Mouse (Mus musculus) kidney, adult 11 months (tissue): ENCODE measurements around the gene Nags.

Source experiments
- DNase-seq: peaks from one replicate; pipeline ENCODE4 v3.0.0; 2022

Nags gene

DNA sequence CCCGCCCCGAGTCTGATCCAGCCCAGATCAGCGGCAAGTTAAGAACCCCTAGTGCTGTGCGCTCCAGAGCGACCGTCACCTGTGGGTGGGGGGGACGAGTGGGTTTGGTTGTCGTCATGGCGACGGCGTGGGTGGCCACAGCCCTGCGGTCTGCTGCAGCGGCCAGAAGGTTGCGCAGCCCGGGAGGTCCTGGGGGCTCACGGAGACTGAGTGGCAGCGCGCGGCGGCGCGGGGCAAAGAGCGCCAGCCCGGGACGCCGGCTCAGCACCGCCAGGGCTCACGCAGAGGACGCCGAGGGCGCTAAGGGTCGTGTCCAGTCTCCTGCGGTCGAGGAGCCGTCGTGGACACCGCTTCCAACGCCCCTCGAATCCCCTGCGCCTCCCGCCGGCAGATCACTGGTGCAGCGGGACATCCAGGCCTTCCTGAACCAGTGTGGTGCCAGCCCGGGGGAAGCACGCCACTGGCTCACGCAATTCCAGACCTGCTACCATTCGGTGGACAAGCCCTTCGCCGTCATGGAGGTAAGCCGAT is at the start of gene Nags:
Gene Nags, plus strand, starts transcription at position 43 of the 531 bp plus-strand sequence.
- no peak for DNase-seq

DNA sequence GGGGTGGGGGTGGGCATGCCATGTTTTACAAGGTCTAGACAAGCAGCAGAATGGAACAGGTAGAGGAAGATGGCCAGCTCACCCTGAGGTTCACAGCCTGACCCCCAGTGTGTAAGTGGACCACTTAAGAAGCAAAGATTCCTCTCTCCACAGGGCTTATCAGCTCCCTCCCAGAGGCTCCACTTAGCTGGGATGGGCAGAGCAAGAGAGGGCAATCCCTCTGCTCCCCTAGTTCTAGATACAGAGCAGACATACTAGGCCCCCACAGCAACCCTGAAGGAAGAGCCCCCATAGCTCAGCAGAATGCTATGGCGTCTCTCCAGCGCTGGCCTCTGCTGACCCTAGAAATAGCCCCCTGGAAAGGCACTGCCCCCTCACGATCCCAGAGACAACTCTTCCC is 49.6 kb upstream of the Nags start:
- DNase-seq, result no peak

DNA sequence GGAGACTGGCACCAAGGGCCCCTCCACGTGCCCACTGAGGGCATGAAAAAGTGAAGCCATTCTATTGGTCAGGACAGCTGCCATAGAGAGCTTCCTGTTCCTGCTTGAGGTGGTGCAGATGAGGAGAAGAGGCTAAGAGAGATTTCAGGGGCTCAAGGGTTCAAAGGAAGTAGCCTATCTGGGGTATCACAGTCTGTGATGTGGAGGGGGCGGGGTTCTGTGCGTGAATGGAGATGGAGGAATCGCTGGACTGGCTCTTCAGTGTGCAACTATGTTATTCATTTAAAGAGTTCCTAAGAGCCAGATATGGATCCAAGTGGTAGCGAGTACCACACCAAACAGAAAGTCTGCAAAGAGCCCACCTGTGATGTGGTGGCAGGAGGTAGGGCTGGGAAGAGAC is 48.9 kb upstream of the Nags start:
- DNase-seq, result no peak

DNA sequence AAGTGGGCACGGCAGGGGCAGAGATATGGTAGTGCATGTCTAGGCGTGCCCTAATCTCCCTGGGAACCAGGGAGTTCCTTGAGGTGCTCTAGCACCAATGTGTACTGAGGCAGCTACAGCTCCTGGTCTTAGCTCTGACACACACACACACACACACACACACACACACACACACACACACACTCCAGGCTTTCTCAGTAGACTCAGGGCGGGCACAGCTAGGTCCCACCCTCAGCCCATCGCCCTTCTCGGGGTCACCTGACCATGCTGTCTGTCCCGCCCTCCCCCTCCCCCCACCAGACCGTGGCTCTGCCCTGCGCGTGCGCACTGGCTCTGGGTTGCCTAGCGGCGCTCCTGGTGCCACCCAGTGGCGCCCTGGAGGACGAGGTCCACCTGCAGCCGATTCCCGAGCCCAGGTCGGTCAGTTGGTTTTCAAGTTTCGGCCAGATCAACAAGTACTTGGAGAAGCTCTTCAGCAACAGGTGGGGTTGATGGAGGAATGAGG is 48.4 kb upstream of the Nags start:
- peak; percentile 72 for DNase-seq

DNA sequence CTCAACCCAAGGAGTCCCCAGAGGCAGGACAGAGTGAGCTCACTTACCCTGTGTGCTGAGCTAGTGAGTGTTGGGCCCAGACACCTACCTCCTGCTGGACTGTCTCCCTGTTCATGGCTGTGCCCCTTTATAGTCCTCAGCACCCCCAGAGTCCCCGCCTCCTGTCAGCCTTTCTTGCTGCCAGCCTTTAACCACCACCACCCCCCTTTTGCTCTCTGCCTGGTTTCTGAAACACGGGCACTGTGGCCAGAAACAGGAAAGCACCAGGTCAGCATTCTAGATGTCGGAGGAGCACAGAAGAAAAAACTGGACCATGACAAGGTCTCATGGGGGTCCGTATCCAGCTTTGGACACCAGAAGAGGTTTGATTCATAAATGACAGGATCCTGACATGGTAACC is 44.1 kb upstream of the Nags start, which contains the start of gene Ppy:
Gene Ppy, minus strand, starts transcription at position 101 of the 400 bp plus-strand sequence.
- DNase-seq, result no peak

GRCm38 (mm10) chr11:102102485-102103258 is 42.6 kb upstream of the Nags start:
- DNase-seq, result no peak

DNA sequence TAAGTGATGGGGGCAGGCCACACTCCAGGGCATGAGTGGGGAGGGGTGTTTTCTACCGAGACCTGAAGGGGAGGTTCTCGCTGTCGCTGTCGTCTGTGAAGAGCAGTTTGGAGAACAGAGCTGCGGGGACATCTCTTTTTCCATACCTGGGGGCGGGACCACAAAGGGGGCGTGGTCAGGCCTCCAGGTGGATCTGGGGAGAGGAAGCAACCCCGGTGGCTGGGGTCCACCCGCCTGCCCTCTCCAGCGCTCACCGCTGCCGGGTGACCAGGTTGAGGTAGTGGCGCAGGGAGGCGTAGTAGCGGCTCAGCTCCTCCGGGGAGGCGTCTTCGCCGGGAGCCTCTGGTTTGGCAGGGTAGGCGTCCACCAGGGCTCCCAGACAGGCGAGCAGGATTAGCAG is 38.4 kb upstream of the Nags start:
- no peak for DNase-seq

DNA sequence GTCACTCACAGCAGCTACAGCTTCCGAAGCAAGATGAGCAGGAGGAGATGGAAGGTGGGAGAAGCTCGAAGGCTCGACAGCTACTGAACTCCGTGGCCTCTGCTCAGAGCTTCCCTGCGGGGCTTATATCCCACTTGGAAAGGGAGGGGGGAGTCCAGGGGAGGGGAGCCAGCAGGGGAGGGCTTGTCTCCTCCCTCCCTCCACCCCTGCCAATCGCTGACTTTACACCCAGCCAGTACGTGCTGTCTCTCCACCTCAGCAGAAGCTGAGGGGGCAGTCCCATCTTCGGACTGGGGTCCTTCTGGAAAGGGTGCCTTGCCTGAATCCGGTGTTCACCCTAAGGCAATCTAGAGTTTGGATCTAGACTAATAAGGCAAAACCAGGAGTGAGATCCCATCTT is 37.6 kb upstream of the Nags start, which contains the start of gene Pyy:
Gene Pyy, minus strand, starts transcription at position 101 of the 400 bp plus-strand sequence.
- no peak for DNase-seq

GRCm38 (mm10) chr11:102111576-102111975 is 33.7 kb upstream of the Nags start:
- DNase-seq, result no peak

GRCm38 (mm10) chr11:102116241-102116640 is 29.1 kb upstream of the Nags start:
- no peak for DNase-seq

GRCm38 (mm10) chr11:102117386-102117785 is 27.9 kb upstream of the Nags start:
- no peak for DNase-seq

GRCm38 (mm10) chr11:102134516-102134915 is 10.8 kb upstream of the Nags start:
- no peak for DNase-seq

DNA sequence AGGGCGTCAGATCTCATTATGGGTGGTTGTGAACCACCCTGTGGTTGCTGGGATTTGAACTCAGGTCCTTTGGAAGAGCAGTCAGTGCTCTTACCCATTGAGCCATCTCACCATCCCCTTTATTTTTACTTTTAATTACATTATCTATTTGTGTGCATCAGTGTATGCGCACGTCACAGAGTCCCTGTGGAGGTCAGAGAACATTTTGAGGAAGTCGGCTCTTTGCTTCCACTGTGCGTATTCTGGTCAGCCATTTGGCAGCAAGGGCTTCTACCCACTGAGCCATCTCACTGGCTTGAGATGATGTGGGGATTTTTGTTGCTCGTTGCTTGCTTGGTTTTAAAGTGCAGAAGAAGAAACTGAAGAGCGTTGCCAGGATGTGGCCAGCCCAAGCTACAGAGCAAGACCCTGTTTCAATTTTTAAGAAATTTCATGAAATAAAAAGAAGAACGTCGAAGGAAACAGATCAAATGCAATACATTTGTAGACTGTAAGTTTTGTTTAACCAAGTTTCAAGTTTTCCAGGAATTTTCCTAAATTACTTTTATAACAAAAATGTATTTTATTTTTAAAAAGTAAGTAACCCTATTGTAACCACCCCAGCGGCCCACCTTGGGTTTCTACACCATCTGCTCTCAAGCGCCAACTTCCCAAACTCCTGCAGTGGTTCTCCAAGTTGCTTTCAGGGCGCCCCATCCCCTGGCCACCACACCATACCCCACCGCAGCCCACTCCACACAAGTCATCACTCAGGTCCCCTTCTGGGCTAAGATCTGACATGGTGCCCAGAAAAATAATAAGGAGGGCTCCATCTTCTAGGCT is 7.5 kb upstream of the Nags start:
- DNase-seq, result no peak

DNA sequence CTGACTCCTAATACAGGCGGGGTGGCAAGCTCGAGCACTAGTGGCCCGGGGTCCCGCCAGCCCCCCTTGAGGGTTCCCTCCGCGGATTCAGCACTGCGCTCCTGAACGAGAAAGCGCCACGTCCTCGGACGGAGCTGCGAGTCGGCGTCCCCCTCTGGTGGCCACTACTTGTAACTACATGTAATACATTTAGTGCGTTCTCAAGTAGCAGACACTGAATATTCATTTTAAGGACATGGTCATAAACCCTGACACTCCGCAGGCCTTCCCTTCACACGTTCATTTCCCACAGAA is 6.9 kb upstream of the Nags start:
- DNase-seq, result peak; percentile 33

DNA sequence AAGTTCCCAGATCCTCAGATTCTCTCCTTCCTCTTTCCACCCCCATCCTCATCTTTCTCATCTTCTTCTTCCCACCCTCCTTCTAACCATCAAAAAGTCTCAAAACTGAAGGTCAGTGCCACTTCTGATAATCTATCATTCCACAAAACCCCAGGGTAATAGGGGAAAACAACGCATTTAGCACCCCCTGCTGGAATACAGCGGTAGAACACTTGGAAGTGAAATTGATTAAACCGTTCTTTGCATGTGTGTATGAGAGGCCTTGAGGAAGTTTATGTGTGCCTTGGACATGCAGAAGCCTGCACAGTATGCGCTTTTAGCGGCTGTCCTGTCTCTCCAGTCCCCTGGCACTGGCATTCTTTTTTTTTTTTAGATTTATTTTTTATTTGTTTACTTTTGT is 4.8 kb upstream of the Nags start:
- DNase-seq, result peak; percentile 43

DNA sequence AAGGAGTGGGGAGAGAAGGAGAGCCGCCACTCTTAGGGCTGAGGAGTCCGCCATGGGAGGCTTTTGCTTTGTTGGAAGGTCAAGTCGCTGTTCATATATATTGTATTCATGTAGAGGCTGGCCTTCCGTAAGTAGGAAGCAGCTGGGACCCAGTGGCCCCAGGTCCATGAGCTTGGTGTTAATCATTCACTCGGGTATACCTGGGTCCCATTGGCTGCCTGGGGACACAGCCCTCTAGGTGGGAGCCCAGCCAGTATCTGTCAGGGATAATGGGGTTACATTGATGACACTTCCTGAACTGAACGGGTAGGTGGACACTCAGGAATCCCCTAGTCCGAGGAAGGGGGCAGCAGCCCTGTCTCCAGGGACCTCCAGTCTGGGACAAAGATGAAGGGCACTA is 3.0 kb upstream of the Nags start:
- DNase-seq, result peak; percentile 57

GRCm38 (mm10) chr11:102144957-102145470 is 299 bp upstream of the Nags start:
- DNase-seq, result no peak

DNA sequence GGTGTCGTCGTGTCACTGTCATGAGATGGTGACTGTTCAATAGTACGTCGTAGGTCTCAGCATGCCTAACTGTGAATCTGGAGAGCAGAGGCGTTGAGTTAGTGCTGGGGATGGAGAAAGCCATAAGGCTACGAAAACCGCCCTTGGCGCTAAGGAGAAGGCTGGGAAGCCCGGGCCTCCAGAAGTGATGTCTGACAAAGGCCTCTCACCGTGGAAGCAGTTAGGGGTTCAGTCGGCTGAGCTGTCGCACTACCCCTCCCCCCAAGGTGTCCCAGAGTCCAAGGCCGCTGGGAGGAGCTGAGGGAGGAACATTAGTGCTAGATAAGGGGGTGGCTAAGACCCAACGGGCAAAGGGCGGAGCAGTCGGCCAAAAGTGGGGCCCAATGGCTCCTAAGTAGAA is 692 bp downstream of the Nags start:
- peak; percentile 38 for DNase-seq

- DNase-seq, result no peak
Observed at GRCm38 (mm10) chr11:102146531-102146930, 1.2 kb downstream of the Nags start.

- no peak for DNase-seq
Observed at GRCm38 (mm10) chr11:102147213-102147989, 2.1 kb downstream of the Nags start.

- DNase-seq, result peak; percentile 89
Observed at GRCm38 (mm10) chr11:102156039-102156785, 10.9 kb downstream of the Nags start, which contains the start of gene Tmem101. Gene Tmem101 (minus strand): TSS chr11:102156404.

DNA sequence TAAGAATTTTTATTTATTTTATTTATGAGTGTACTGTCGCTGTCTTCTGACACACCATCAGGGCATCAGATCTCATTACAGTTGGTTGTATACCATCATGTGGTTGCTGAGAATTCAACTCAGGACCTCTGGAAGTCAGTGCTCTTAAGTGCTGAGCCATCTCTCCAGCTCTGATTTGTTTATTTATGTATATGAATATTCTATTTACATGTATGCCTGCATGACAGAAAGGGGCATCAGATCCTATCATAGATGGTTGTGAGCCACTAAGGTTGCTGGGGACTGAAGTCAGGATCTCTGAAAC is 11.4 kb downstream of the Nags start:
- DNase-seq, result no peak
